Mouse (Mus musculus): ENCODE measurements around the gene Unc13a. TPM values are rescaled to one million over a fixed set of nuclear protein-coding genes. Genes with fewer than 3 reads are reported as not detected.

The Unc13a gene
- polyA plus RNA-seq, 1 experiment from 2014 or later = 9.1 TPM

- ATAC-seq (ENCODE audit: low FRiP score) (no peak), DNase-seq (ENCODE audit: low spot score) (peak; percentile 47)
- Histone ChIP-seq H3K27ac (ENCODE audit: low read depth, low read length) (peak overlapping the region; percentile 69), H3K4me1 (replicated peaks; ENCODE audit: control insufficient read depth, insufficient read depth, low read length) (peaks cover 11% of the 10 kb centered on the region), H3K9ac (ENCODE audit: low read depth, low read length) (no peak overlapping the region), H3K36me3 (ENCODE audit: control insufficient read depth, insufficient read depth, low read length) (no peaks in the 10 kb centered on the region), H3K4me3 (ENCODE audit: low read depth, low read length) (no peak overlapping the region), H3K4me2 (replicated peaks; ENCODE audit: low read depth, low read length) (no peak overlapping the region), H3K9me3 (ENCODE audit: control insufficient read depth, low read length) (no peaks in the 10 kb centered on the region), H3K27me3 (ENCODE audit: control insufficient read depth, insufficient read depth, low read length) (peaks cover 15% of the 10 kb centered on the region)
- 48% methylated on average over 5 of the region's 5 CpGs for WGBS
Observed at GRCm38 (mm10) chr8:71667256-71667655, 4.3 kb downstream of the Unc13a start.

GRCm38 (mm10) chr8:71666855-71667254, 4.7 kb downstream of the Unc13a start:
- H3K27me3 ChIP-seq (ENCODE audit: control insufficient read depth, insufficient read depth, low read length) = peaks cover 16% of the 10 kb centered on the region
- peaks cover 11% of the 10 kb centered on the region for H3K4me1 ChIP-seq (replicated peaks; ENCODE audit: control insufficient read depth, insufficient read depth, low read length)
- H3K9me3 ChIP-seq (ENCODE audit: control insufficient read depth, low read length) = no peaks in the 10 kb centered on the region
- DNase-seq (ENCODE audit: low spot score) = no peak
- no peaks in the 10 kb centered on the region for H3K36me3 ChIP-seq (ENCODE audit: control insufficient read depth, insufficient read depth, low read length)
- no peak for ATAC-seq (ENCODE audit: low FRiP score)
- H3K27ac ChIP-seq (ENCODE audit: low read depth, low read length) = peak overlapping the region; percentile 69; the same call in 1 of the 2 replicates
- WGBS = 38% methylated on average over 1 of the region's 1 CpGs
- no peak overlapping the region for H3K9ac ChIP-seq (ENCODE audit: low read depth, low read length)
- no peak overlapping the region for H3K4me2 ChIP-seq (replicated peaks; ENCODE audit: low read depth, low read length)
- H3K4me3 ChIP-seq (ENCODE audit: low read depth, low read length) = no peak overlapping the region

GRCm38 (mm10) chr8:71665331-71666130, 6.0 kb downstream of the Unc13a start:
- WGBS = 4% methylated on average over 21 of the region's 22 CpGs
- H3K4me3 ChIP-seq (ENCODE audit: low read depth, low read length) = no peak overlapping the region; the same call in 1 of the 2 replicates
- H3K9me3 ChIP-seq (ENCODE audit: control insufficient read depth, low read length) = no peaks in the 10 kb centered on the region
- H3K9ac ChIP-seq (ENCODE audit: low read depth, low read length) = peak overlapping the region; percentile 7; the same call in 1 of the 2 replicates
- peaks cover 19% of the 10 kb centered on the region for H3K27me3 ChIP-seq (ENCODE audit: control insufficient read depth, insufficient read depth, low read length)
- no peak overlapping the region for H3K27ac ChIP-seq (ENCODE audit: low read depth, low read length)
- no peaks in the 10 kb centered on the region for H3K36me3 ChIP-seq (ENCODE audit: control insufficient read depth, insufficient read depth, low read length)
- H3K4me2 ChIP-seq (replicated peaks; ENCODE audit: low read depth, low read length) = peak overlapping the region; percentile 28
- peak; percentile 86 for DNase-seq (ENCODE audit: low spot score)
- peaks cover 11% of the 10 kb centered on the region for H3K4me1 ChIP-seq (replicated peaks; ENCODE audit: control insufficient read depth, insufficient read depth, low read length)
- ATAC-seq (ENCODE audit: low FRiP score) = peak; percentile 78

- Histone ChIP-seq H3K27me3 (ENCODE audit: control insufficient read depth, insufficient read depth, low read length) (peaks cover 48% of the 10 kb centered on the region), H3K4me2 (replicated peaks; ENCODE audit: low read depth, low read length) (no peak overlapping the region)
Observed at GRCm38 (mm10) chr8:71660325-71661120, 11.0 kb downstream of the Unc13a start.

GRCm38 (mm10) chr8:71659751-71660150, 11.8 kb downstream of the Unc13a start:
- DNase-seq (ENCODE audit: low spot score) = no peak
- H3K27ac ChIP-seq (ENCODE audit: low read depth, low read length) = no peak overlapping the region
- no peaks in the 10 kb centered on the region for H3K36me3 ChIP-seq (ENCODE audit: control insufficient read depth, insufficient read depth, low read length)
- no peak overlapping the region for H3K4me2 ChIP-seq (replicated peaks; ENCODE audit: low read depth, low read length)
- H3K4me3 ChIP-seq (ENCODE audit: low read depth, low read length) = no peak overlapping the region
- no peaks in the 10 kb centered on the region; the same call in 1 of the 2 replicates for H3K4me1 ChIP-seq (replicated peaks; ENCODE audit: control insufficient read depth, insufficient read depth, low read length)
- WGBS = 62% methylated on average over 1 of the region's 1 CpGs
- no peaks in the 10 kb centered on the region for H3K9me3 ChIP-seq (ENCODE audit: control insufficient read depth, low read length)
- H3K27me3 ChIP-seq (ENCODE audit: control insufficient read depth, insufficient read depth, low read length) = peaks cover 56% of the 10 kb centered on the region
- no peak for ATAC-seq (ENCODE audit: low FRiP score)
- no peak overlapping the region for H3K9ac ChIP-seq (ENCODE audit: low read depth, low read length)

More at GRCm38 (mm10) chr8:71660325-71661120, 11.0 kb downstream of the Unc13a start:
- Histone ChIP-seq H3K9me3 (ENCODE audit: control insufficient read depth, low read length) (no peaks in the 10 kb centered on the region), H3K27ac (ENCODE audit: low read depth, low read length) (no peak overlapping the region), H3K9ac (ENCODE audit: low read depth, low read length) (no peak overlapping the region), H3K4me3 (ENCODE audit: low read depth, low read length) (no peak overlapping the region), H3K36me3 (ENCODE audit: control insufficient read depth, insufficient read depth, low read length) (no peaks in the 10 kb centered on the region), H3K4me1 (replicated peaks; ENCODE audit: control insufficient read depth, insufficient read depth, low read length) (no peaks in the 10 kb centered on the region; the same call in 1 of the 2 replicates)
- peak; percentile 47 for ATAC-seq (ENCODE audit: low FRiP score)
- WGBS = 8% methylated on average over 36 of the region's 36 CpGs
- DNase-seq (ENCODE audit: low spot score) = peak; percentile 94

- ATAC-seq (ENCODE audit: low FRiP score) = no peak
- H3K36me3 ChIP-seq (ENCODE audit: control insufficient read depth, insufficient read depth, low read length) = no peaks in the 10 kb centered on the region
- H3K9me3 ChIP-seq (ENCODE audit: control insufficient read depth, low read length) = no peaks in the 10 kb centered on the region
- H3K4me3 ChIP-seq (ENCODE audit: low read depth, low read length) = no peak overlapping the region
- no peak overlapping the region for H3K9ac ChIP-seq (ENCODE audit: low read depth, low read length)
- no peak overlapping the region for H3K4me2 ChIP-seq (replicated peaks; ENCODE audit: low read depth, low read length)
- WGBS = 29% methylated on average over 17 of the region's 17 CpGs
- peaks cover 63% of the 10 kb centered on the region for H3K27me3 ChIP-seq (ENCODE audit: control insufficient read depth, insufficient read depth, low read length)
- H3K4me1 ChIP-seq (replicated peaks; ENCODE audit: control insufficient read depth, insufficient read depth, low read length) = no peaks in the 10 kb centered on the region; the same call in 1 of the 2 replicates
- H3K27ac ChIP-seq (ENCODE audit: low read depth, low read length) = no peak overlapping the region
- DNase-seq (ENCODE audit: low spot score) = no peak
Observed at GRCm38 (mm10) chr8:71658515-71659049, 13.0 kb downstream of the Unc13a start.

- Histone ChIP-seq H3K9ac (ENCODE audit: low read depth, low read length) (no peak overlapping the region), H3K27me3 (ENCODE audit: control insufficient read depth, insufficient read depth, low read length) (peaks cover 62% of the 10 kb centered on the region), H3K9me3 (ENCODE audit: control insufficient read depth, low read length) (no peaks in the 10 kb centered on the region), H3K27ac (ENCODE audit: low read depth, low read length) (no peak overlapping the region), H3K4me1 (replicated peaks; ENCODE audit: control insufficient read depth, insufficient read depth, low read length) (no peaks in the 10 kb centered on the region; the same call in 1 of the 2 replicates), H3K36me3 (ENCODE audit: control insufficient read depth, insufficient read depth, low read length) (no peaks in the 10 kb centered on the region), H3K4me3 (ENCODE audit: low read depth, low read length) (no peak overlapping the region), H3K4me2 (replicated peaks; ENCODE audit: low read depth, low read length) (no peak overlapping the region)
- no peak for DNase-seq (ENCODE audit: low spot score)
- ATAC-seq (ENCODE audit: low FRiP score) = no peak
- 34% methylated on average over 9 of the region's 9 CpGs for WGBS
Observed at GRCm38 (mm10) chr8:71657816-71658215, 13.7 kb downstream of the Unc13a start.

- peak; percentile 32; the same call in 1 of the 2 replicates for ATAC-seq (ENCODE audit: low FRiP score)
- WGBS = 2% methylated on average over 24 of the region's 24 CpGs
- no peak overlapping the region; the same call in 1 of the 2 replicates for H3K4me3 ChIP-seq (ENCODE audit: low read depth, low read length)
- peaks cover 48% of the 10 kb centered on the region for H3K27me3 ChIP-seq (ENCODE audit: control insufficient read depth, insufficient read depth, low read length)
- peak; percentile 47 for DNase-seq (ENCODE audit: low spot score)
- H3K9me3 ChIP-seq (ENCODE audit: control insufficient read depth, low read length) = no peaks in the 10 kb centered on the region
- no peak overlapping the region for H3K27ac ChIP-seq (ENCODE audit: low read depth, low read length)
- no peaks in the 10 kb centered on the region for H3K36me3 ChIP-seq (ENCODE audit: control insufficient read depth, insufficient read depth, low read length)
- no peak overlapping the region for H3K9ac ChIP-seq (ENCODE audit: low read depth, low read length)
- no peaks in the 10 kb centered on the region for H3K4me1 ChIP-seq (replicated peaks; ENCODE audit: control insufficient read depth, insufficient read depth, low read length)
- H3K4me2 ChIP-seq (replicated peaks; ENCODE audit: low read depth, low read length) = peak overlapping the region; percentile 31
Observed at GRCm38 (mm10) chr8:71654600-71654999, 17.0 kb downstream of the Unc13a start.
